Mouse (Mus musculus) C2C12 (cell line): ENCODE measurements around the gene Cebpb.

Source experiments
- FOSL1 ChIP-seq: IDR thresholded peaks from one replicate; pipeline ENCODE4 v1.8.0; 2011; ENCODE audit warnings: mild to moderate bottlenecking, low read length; ENCODE audit not compliant: poor library complexity, insufficient read depth, severe bottlenecking
- MYOD1 ChIP-seq: IDR thresholded peaks from one replicate; pipeline ENCODE4 v1.6.1; 2011; ENCODE audit warnings: low read depth; ENCODE audit not compliant: control insufficient read depth, insufficient read length
- USF1 ChIP-seq: IDR thresholded peaks from one replicate; pipeline ENCODE4 v1.6.1; 2011; ENCODE audit warnings: low read depth, mild to moderate bottlenecking, control low read depth, moderate library complexity

DNA sequence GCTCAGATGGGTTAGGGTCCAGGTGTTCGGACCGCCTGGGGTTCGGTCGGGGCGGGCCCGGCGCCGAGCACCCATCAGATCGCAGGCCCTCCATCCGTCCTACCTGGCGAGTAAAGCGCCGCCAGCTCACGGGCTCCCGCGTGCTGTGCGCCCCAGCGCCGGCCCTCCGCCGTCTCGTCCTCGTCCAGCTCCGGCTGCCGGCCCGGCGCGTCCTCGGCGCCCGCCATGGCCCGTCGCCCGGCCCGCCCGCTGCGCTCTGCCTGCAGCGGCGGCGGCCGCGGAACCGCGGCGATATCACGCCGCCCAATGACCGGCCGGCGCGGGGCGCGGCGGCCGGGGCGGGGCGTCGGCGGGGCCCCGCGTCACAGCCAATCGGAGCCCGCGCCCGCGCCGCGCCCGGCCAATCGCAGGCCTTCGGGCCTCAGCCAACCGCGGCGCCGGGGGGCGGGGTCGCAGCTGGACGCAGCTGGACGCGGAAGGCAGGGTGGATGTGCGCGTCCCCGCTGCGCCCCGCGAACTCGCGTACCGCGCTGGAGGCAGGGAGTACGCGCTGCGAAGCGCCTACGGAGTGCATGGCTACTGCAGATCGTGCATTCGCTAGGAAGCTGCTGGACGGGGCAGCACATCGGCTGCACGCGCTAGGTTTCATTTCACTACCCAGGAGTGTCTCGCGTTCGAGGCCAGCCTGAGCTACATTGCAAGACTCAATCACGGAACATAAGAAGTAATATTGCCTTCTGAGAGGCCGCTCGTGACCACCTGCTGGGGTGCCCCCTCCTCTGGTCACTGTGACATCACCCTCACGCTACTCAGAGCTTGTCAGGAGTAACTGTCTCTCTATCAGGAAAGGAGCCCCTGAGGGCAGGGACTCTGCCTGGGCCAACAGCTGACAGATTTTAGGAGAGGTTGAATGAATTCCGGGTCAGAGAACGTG is 27.2 kb upstream of the Cebpb start, which contains the start of gene Gm20431:
- TF ChIP-seq MYOD1 = no peak
- TF ChIP-seq FOSL1 = no peak
- TF ChIP-seq USF1 = no peak
